Mouse (Mus musculus): ENCODE measurements at regions not wholly inside any gene's neighbourhood (a gene's known extent, or its start where the extent isn't known, plus 50 kb on each side); places are given as distances from the start of the nearest gene placed in this dataset.

DNA sequence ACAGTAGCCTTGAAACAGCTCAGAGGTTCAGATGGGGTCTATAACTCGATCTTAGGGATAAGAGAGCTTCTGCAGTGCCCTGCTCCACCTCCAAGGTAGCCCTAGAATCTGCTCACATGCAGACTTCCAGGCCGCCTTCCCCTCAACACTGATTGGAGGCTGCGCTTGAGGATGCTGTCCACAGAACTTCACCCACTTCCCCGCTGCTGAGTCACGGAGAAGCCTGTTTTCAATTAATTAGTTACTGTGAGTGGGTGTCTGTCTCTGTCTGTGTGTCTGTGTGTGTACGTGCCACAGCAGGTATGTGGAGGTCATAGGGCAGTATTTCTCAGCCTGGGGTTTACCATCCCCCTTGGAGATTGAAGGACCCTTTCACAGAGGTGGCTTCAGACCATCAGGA is 128.2 kb downstream of the Asb1 start:
- TF ChIP-seq ZC3H11A (IDR thresholded peaks at IDR 0.05; ENCODE audit: low read depth, low read length) (no peak), POLR2A (IDR thresholded peaks at IDR 0.05; ENCODE audit: low read depth, low read length) (no peak), CTCF (conservative IDR thresholded peaks at IDR 0.05 in 1 of 2, IDR thresholded peaks at IDR 0.05 in 1 of 2; ENCODE audit: low read depth in 2 of 2, low read length in 2 of 2) (no peak), EP300 (IDR thresholded peaks at IDR 0.05; ENCODE audit: low read length) (no peak), BHLHE40 (IDR thresholded peaks at IDR 0.05; ENCODE audit: low read depth, low read length) (no peak), SIN3A (IDR thresholded peaks at IDR 0.05; ENCODE audit: low read length) (no peak), RAD21 (IDR thresholded peaks at IDR 0.05; ENCODE audit: low read depth, low read length) (no peak), KAT2A (IDR thresholded peaks at IDR 0.05; ENCODE audit: insufficient replicate concordance, low read length) (no peak), MAX (IDR thresholded peaks at IDR 0.05; ENCODE audit: low read length) (no peak), ZNF384 (IDR thresholded peaks at IDR 0.05; ENCODE audit: low read depth, low read length) (no peak), HCFC1 (IDR thresholded peaks at IDR 0.05; ENCODE audit: low read depth, low read length) (no peak), USF1 (IDR thresholded peaks at IDR 0.05; ENCODE audit: low read depth, low read length) (no peak), POLR2AphosphoS2 (IDR thresholded peaks at IDR 0.05; ENCODE audit: low read depth, low read length) (no peak), MAZ (IDR thresholded peaks at IDR 0.05; ENCODE audit: low read depth, low read length) (no peak)

Data from CH12.LX (cell line).